ENCODE assay signal across 8 mouse cellular contexts in genomic region chr10:76733677-76734068, GRCm38 (mm10). TPM values are rescaled to one million over a fixed set of nuclear protein-coding genes. Genes with fewer than 3 reads are reported as not detected.
DNase-seq lines count a peak whose midpoint lies in the region; ATAC-seq and TF ChIP-seq lines count a peak whose summit lies in the region.

No protein-coding gene starts in this region.

- no peak overlapping the region for H3K4me3 ChIP-seq in kidney, postnatal 0 days (replicated peaks; ENCODE audit: low read depth, low read length)
- H3K4me3 ChIP-seq in embryonic facial prominence, embryonic 13.5 days, result peak overlapping the region; percentile 21
- no peak overlapping the region for H3K4me3 ChIP-seq in hindbrain, embryonic 13.5 days
- no peak overlapping the region for H3K4me3 ChIP-seq in midbrain, embryonic 15.5 days

- ATAC-seq in kidney, postnatal 0 days (replicated peaks; ENCODE audit: low FRiP score, low read depth), result no peak
- no peak for ATAC-seq in embryonic facial prominence, embryonic 13.5 days (ENCODE audit: insufficient number of reproducible peaks, insufficient read depth, low FRiP score, low TSS enrichment, low read depth)
- no peak for ATAC-seq in hindbrain, embryonic 13.5 days (ENCODE audit: low FRiP score)
- ATAC-seq in midbrain, embryonic 15.5 days (replicated peaks), result no peak; the same call in 1 of the 2 replicates

- peak overlapping the region; percentile 60; the same call in 1 of the 2 replicates for H3K27ac ChIP-seq in kidney, postnatal 0 days
- peak overlapping the region; percentile 96 for H3K27ac ChIP-seq in embryonic facial prominence, embryonic 13.5 days
- H3K27ac ChIP-seq in hindbrain, embryonic 13.5 days, result peak overlapping the region; percentile 61
- H3K27ac ChIP-seq in midbrain, embryonic 15.5 days, result no peak overlapping the region

- no peak for DNase-seq in kidney, postnatal 0 days (ENCODE audit: low spot score)
- no peak for DNase-seq in kidney, postnatal 25 days
- DNase-seq in Muller cell, postnatal 12 days (ENCODE audit: inconsistent ontology term), result no peak
- DNase-seq in testis, postnatal 10 days (ENCODE audit: low spot score), result no peak
- DNase-seq in natural killer cell, adult 2 months (ENCODE audit: low spot score in 2 of 2), result no peak

- 0 out of 2 replicates have a peak overlapping the region, but pooled peaks have one; percentile 1 for H3K9ac ChIP-seq in kidney, postnatal 0 days (ENCODE audit: low read depth, low read length)
- peak overlapping the region; percentile 67 for H3K9ac ChIP-seq in embryonic facial prominence, embryonic 13.5 days
- peak overlapping the region; percentile 5; the same call in 1 of the 2 replicates for H3K9ac ChIP-seq in hindbrain, embryonic 13.5 days
- H3K9ac ChIP-seq in midbrain, embryonic 15.5 days, result peak overlapping the region; percentile 24; the same call in 1 of the 2 replicates

- H3K27me3 ChIP-seq in kidney, postnatal 0 days (ENCODE audit: insufficient read depth, low read length), result no peaks in the 10 kb centered on the region
- no peaks in the 10 kb centered on the region for H3K27me3 ChIP-seq in embryonic facial prominence, embryonic 13.5 days
- 0 out of 2 replicates have a peak, but pooled peaks cover 4% of the 10 kb centered on the region for H3K27me3 ChIP-seq in hindbrain, embryonic 13.5 days
- no peaks in the 10 kb centered on the region for H3K27me3 ChIP-seq in midbrain, embryonic 15.5 days (replicated peaks)

- TF ChIP-seq CTCF in kidney, postnatal 0 days (IDR thresholded peaks at IDR 0.05; ENCODE audit: low read depth), result no peak

- H3K4me1 ChIP-seq in kidney, postnatal 0 days (replicated peaks; ENCODE audit: insufficient read depth, low read length), result peaks cover 4% of the 10 kb centered on the region; the same call in 1 of the 2 replicates
- H3K4me1 ChIP-seq in embryonic facial prominence, embryonic 13.5 days, result peaks cover 62% of the 10 kb centered on the region
- H3K4me1 ChIP-seq in hindbrain, embryonic 13.5 days (replicated peaks), result peaks cover 26% of the 10 kb centered on the region
- peaks cover 14% of the 10 kb centered on the region for H3K4me1 ChIP-seq in midbrain, embryonic 15.5 days

- no peaks in the 10 kb centered on the region for H3K36me3 ChIP-seq in kidney, postnatal 0 days (ENCODE audit: insufficient read depth, low read length)
- no peaks in the 10 kb centered on the region for H3K36me3 ChIP-seq in embryonic facial prominence, embryonic 13.5 days
- H3K36me3 ChIP-seq in hindbrain, embryonic 13.5 days, result no peaks in the 10 kb centered on the region
- no peaks in the 10 kb centered on the region for H3K36me3 ChIP-seq in midbrain, embryonic 15.5 days (replicated peaks)

- 43% methylated on average over 3 of the region's 3 CpGs for WGBS in kidney, postnatal 0 days
- WGBS in embryonic facial prominence, embryonic 13.5 days, result 29% methylated on average over 3 of the region's 3 CpGs
- WGBS in hindbrain, embryonic 13.5 days, result 40% methylated on average over 3 of the region's 3 CpGs
- WGBS in midbrain, embryonic 15.5 days, result 47% methylated on average over 3 of the region's 3 CpGs

- peak overlapping the region; percentile 21; the same call in 1 of the 2 replicates for H3K4me2 ChIP-seq in kidney, postnatal 0 days (ENCODE audit: low read length)
- H3K4me2 ChIP-seq in embryonic facial prominence, embryonic 13.5 days, result peak overlapping the region; percentile 56
- H3K4me2 ChIP-seq in hindbrain, embryonic 13.5 days, result peak overlapping the region; percentile 39
- H3K4me2 ChIP-seq in midbrain, embryonic 15.5 days, result peak overlapping the region; percentile 28

- no peaks in the 10 kb centered on the region for H3K9me3 ChIP-seq in kidney, postnatal 0 days (replicated peaks; ENCODE audit: low read length)
- no peaks in the 10 kb centered on the region for H3K9me3 ChIP-seq in embryonic facial prominence, embryonic 13.5 days
- no peaks in the 10 kb centered on the region for H3K9me3 ChIP-seq in hindbrain, embryonic 13.5 days
- no peaks in the 10 kb centered on the region for H3K9me3 ChIP-seq in midbrain, embryonic 15.5 days

RNA-seq across cellular contexts. Expression of gene Col6a1, which starts 7.7 kb away (rescaled TPM):
- polyA plus RNA-seq in kidney, postnatal 0 days (2015; fragmentation: Nextera tagmentation; extraction: Ambion mirVana), result 80.9 and 81.3 TPM in 2 replicates
- 174 and 175 TPM in 2 replicates for polyA plus RNA-seq in embryonic facial prominence, embryonic 13.5 days (2015; fragmentation: Nextera tagmentation; extraction: Ambion mirVana)
- 24.1 and 28.8 TPM in 2 replicates for polyA plus RNA-seq in hindbrain, embryonic 13.5 days (2015; fragmentation: Nextera tagmentation; extraction: Ambion mirVana)
- 20.0 and 22.1 TPM in 2 replicates for polyA plus RNA-seq in midbrain, embryonic 15.5 days (2015; fragmentation: Nextera tagmentation; extraction: Ambion mirVana)

Comparison
In these comparisons a context has a peak if more than half of its experiments do, and no peak if none do; other contexts are left out.
1. H3K9ac ChIP-seq: peak in every context shown above with its lines; median percentile 67 in embryonic facial prominence, embryonic 13.5 days; 24 in midbrain, embryonic 15.5 days; 5 in hindbrain, embryonic 13.5 days; 1 in kidney, postnatal 0 days.